In the genomic region with DNA sequence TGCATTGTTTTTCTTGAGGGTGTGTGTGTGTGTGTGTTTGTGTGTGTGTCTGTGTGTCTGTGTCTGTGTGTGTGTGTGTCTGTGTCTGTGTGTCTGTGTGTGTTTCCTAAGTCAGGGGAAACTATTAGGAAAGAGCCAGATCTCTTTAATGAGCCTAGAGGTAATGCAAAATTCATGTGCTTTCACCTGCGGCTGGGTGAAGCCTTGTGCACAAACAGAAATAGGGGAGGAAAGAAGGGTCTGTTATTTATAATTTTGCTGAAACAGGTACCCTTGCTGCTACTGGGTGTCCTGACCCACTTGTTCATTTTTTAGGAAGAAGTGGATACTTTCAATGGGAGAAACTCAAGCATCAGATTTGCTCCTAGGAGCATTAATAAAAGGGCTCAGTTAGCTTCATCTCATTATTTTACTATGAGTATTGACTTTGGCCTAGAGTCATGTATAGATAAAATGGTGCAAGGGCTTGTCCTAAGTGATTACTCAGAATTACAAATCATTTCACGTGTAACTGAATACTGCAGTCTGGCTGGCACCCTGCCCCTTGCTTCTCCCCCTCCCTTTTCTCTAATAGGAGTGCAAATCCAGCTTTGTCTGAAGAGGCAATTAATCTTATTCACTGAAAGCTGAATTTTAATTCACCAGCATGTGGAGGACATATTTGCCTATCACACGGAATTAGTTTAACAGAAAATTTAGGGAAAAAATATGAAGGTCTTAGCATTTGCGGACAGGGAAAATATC, we compare ENCODE assay signal across 14 mouse cellular contexts.
DNase-seq lines count a peak whose midpoint lies in the region; ATAC-seq and TF ChIP-seq lines count a peak whose summit lies in the region.
"Had no signal": no experiment of that assay in that cellular context is flagged by ENCODE, and none has a peak within 500 bp of the region (broad histone marks: within the 10 kb centered on the region; RNA-seq: fewer than 3 reads in every experiment).

No protein-coding gene starts in this region.

- no peak overlapping the region for H3K4me3 ChIP-seq in kidney, postnatal 0 days (replicated peaks; ENCODE audit: low read depth, low read length)
- H3K4me3 ChIP-seq in kidney, embryonic 15.5 days (replicated peaks): no peak overlapping the region
- H3K4me3 ChIP-seq in forebrain, embryonic 13.5 days: no peak overlapping the region
- H3K4me3 ChIP-seq: left cerebral cortex, adult 2 months had no signal

- H3K4me1 ChIP-seq in kidney, postnatal 0 days (replicated peaks; ENCODE audit: insufficient read depth, low read length): no peaks in the 10 kb centered on the region
- no peaks in the 10 kb centered on the region for H3K4me1 ChIP-seq in kidney, embryonic 15.5 days
- H3K4me1 ChIP-seq in forebrain, embryonic 13.5 days: peaks cover 23% of the 10 kb centered on the region

- 39% methylated on average over 4 of the region's 4 CpGs for WGBS in kidney, postnatal 0 days
- WGBS in kidney, embryonic 15.5 days: 45% methylated on average over 4 of the region's 4 CpGs
- 29% methylated on average over 4 of the region's 4 CpGs for WGBS in forebrain, embryonic 13.5 days

- peak; percentile 12 for DNase-seq in kidney, postnatal 0 days (ENCODE audit: low spot score)
- DNase-seq in Muller cell, postnatal 12 days (ENCODE audit: inconsistent ontology term): peak; percentile 38
- DNase-seq in mesoderm, embryonic 11.5 days (ENCODE audit: low read depth, low spot score): peak; percentile 37
- DNase-seq in frontal cortex, postnatal 10 days (ENCODE audit: low spot score in 2 of 2): no peak
- DNase-seq in urinary bladder, adult 18-20 months (ENCODE audit: low spot score in 2 of 2): no peak
- DNase-seq: kidney, postnatal 36 days; thymus, postnatal 36 days had no signal

- H3K4me2 ChIP-seq in kidney, postnatal 0 days (ENCODE audit: low read length): no peak overlapping the region
- no peak overlapping the region for H3K4me2 ChIP-seq in kidney, embryonic 15.5 days
- no peak overlapping the region for H3K4me2 ChIP-seq in forebrain, embryonic 13.5 days
- H3K4me2 ChIP-seq: heart, embryonic 11.5 days; liver, embryonic 11.5 days had no signal

- ATAC-seq in kidney, postnatal 0 days (replicated peaks; ENCODE audit: low FRiP score, low read depth): no peak
- ATAC-seq in kidney, embryonic 15.5 days (replicated peaks; ENCODE audit: low FRiP score): no peak
- ATAC-seq in forebrain, embryonic 13.5 days: peak; percentile 94
- ATAC-seq in activated CD4-positive, CD25-positive, alpha-beta regulatory T cell, adult 4 months: no peak

- H3K9me3 ChIP-seq in kidney, postnatal 0 days (replicated peaks; ENCODE audit: low read length): no peaks in the 10 kb centered on the region
- H3K9me3 ChIP-seq in kidney, embryonic 15.5 days (replicated peaks): no peaks in the 10 kb centered on the region
- no peaks in the 10 kb centered on the region for H3K9me3 ChIP-seq in forebrain, embryonic 13.5 days (replicated peaks)

- H3K36me3 ChIP-seq in kidney, postnatal 0 days (ENCODE audit: insufficient read depth, low read length): no peaks in the 10 kb centered on the region
- H3K36me3 ChIP-seq in kidney, embryonic 15.5 days: no peaks in the 10 kb centered on the region
- H3K36me3 ChIP-seq in forebrain, embryonic 13.5 days (ENCODE audit: poor library complexity, severe bottlenecking): no peaks in the 10 kb centered on the region

- H3K27me3 ChIP-seq in kidney, postnatal 0 days (ENCODE audit: insufficient read depth, low read length): no peaks in the 10 kb centered on the region
- H3K27me3 ChIP-seq in kidney, embryonic 15.5 days: no peaks in the 10 kb centered on the region
- no peaks in the 10 kb centered on the region for H3K27me3 ChIP-seq in forebrain, embryonic 13.5 days

- H3K9ac ChIP-seq in kidney, postnatal 0 days (ENCODE audit: low read depth, low read length): no peak overlapping the region
- no peak overlapping the region for H3K9ac ChIP-seq in kidney, embryonic 15.5 days
- H3K9ac ChIP-seq in forebrain, embryonic 13.5 days: no peak overlapping the region

- H3K27ac ChIP-seq in kidney, postnatal 0 days: no peak overlapping the region
- no peak overlapping the region for H3K27ac ChIP-seq in kidney, embryonic 15.5 days
- peak overlapping the region; percentile 14 for H3K27ac ChIP-seq in forebrain, embryonic 13.5 days
- H3K27ac ChIP-seq: left cerebral cortex, adult 2 months; macrophage had no signal

- no peak for TF ChIP-seq CTCF in kidney, postnatal 0 days (IDR thresholded peaks at IDR 0.05; ENCODE audit: low read depth)

Comparison
In these comparisons a context has a peak if more than half of its experiments do, and no peak if none do; other contexts are left out.
1. DNase-seq: peak in kidney, postnatal 0 days (single experiment), Muller cell, postnatal 12 days (single experiment) and mesoderm, embryonic 11.5 days (single experiment); none in frontal cortex, postnatal 10 days (0 of 2) and urinary bladder, adult 18-20 months (0 of 2).